Mouse (Mus musculus) fibroblast of lung, adult 2 months (primary cell): Measurements from ENCODE around the gene Atp6v0e.

Experiments used
- DNase-seq: peaks from one replicate; pipeline ENCODE4 v3.0.0-alpha.2; 2011; ENCODE audit warnings: low read depth

The Atp6v0e gene

GRCm38 (mm10) chr17:26640286-26640740 is 22.7 kb upstream of the Atp6v0e start:
- no peak for DNase-seq

GRCm38 (mm10) chr17:26643456-26643855 is 19.6 kb upstream of the Atp6v0e start:
- DNase-seq, result no peak

- DNase-seq, result no peak
These were observed 19.0 kb upstream of the Atp6v0e start for GRCm38 (mm10) chr17:26643993-26644392.

GRCm38 (mm10) chr17:26644509-26645410 is 18.3 kb upstream of the Atp6v0e start:
- DNase-seq, result no peak

GRCm38 (mm10) chr17:26645411-26645854 is 17.6 kb upstream of the Atp6v0e start:
- no peak for DNase-seq

GRCm38 (mm10) chr17:26647283-26647682 is 15.7 kb upstream of the Atp6v0e start:
- no peak for DNase-seq

- DNase-seq, result no peak
These were observed 13.5 kb upstream of the Atp6v0e start for GRCm38 (mm10) chr17:26649565-26649964.

GRCm38 (mm10) chr17:26650451-26651363 is 12.3 kb upstream of the Atp6v0e start:
- DNase-seq, result peak; percentile 82

GRCm38 (mm10) chr17:26658854-26659572 is 4.0 kb upstream of the Atp6v0e start:
- DNase-seq, result no peak

GRCm38 (mm10) chr17:26659573-26659915 is 3.5 kb upstream of the Atp6v0e start:
- no peak for DNase-seq

GRCm38 (mm10) chr17:26660192-26660912 is 2.7 kb upstream of the Atp6v0e start:
- no peak for DNase-seq

GRCm38 (mm10) chr17:26662204-26662603 is 827 bp upstream of the Atp6v0e start:
- DNase-seq, result no peak

- DNase-seq, result no peak
These were observed 2.6 kb downstream of the Atp6v0e start for GRCm38 (mm10) chr17:26665600-26665999.

GRCm38 (mm10) chr17:26671268-26671667 is 8.2 kb downstream of the Atp6v0e start:
- DNase-seq, result no peak

- no peak for DNase-seq
These were observed 12.8 kb downstream of the Atp6v0e start for GRCm38 (mm10) chr17:26675845-26676244.

GRCm38 (mm10) chr17:26676252-26676615 is 13.2 kb downstream of the Atp6v0e start:
- DNase-seq, result peak; percentile 73

GRCm38 (mm10) chr17:26676616-26677376 is 13.8 kb downstream of the Atp6v0e start:
- peak; percentile 45 for DNase-seq

GRCm38 (mm10) chr17:26677711-26678637 is 14.9 kb downstream of the Atp6v0e start:
- DNase-seq, result no peak

- DNase-seq, result no peak
These were observed 18.2 kb downstream of the Atp6v0e start for GRCm38 (mm10) chr17:26681276-26681675.
